Mouse (Mus musculus) Patski (cell line): Measurements from ENCODE around the gene Tex14. TPM values are rescaled to one million over a fixed set of nuclear protein-coding genes. Genes with fewer than 3 reads are reported as not detected.

Experiments
- ATAC-seq: fragments of 100-300 bp; one replicate; pipeline ENCODE4 v1.8.0; 2021
- CTCF ChIA-PET: fragments of 350-600 bp; sonication (Branson Sonifier 250); formaldehyde crosslinking; loops from one replicate; lab custom pipeline; 2022; ENCODE audit warnings: inconsistent platforms; lab: Charles Lee
- POLR2A ChIA-PET: fragments of 350-600 bp; sonication (Branson Sonifier 250); formaldehyde crosslinking; loops from one replicate; lab custom pipeline; 2022; ENCODE audit warnings: antibody characterized with exemption, inconsistent platforms; lab: Charles Lee
- DNase-seq: peaks from one replicate; pipeline ENCODE4 v3.0.0-alpha.2; 2011; ENCODE audit warnings: low read depth, low spot score
- H3K27me3 ChIP-seq: fragments of 371-371 bp; one replicate; pipeline ENCODE4 v1.5.1; 2021
- CTCF ChIP-seq: fragments of 100-300 bp; IDR thresholded peaks from one replicate; pipeline ENCODE4 v1.5.1; 2021
- in situ Hi-C: fragments of 300-500 bp; cut with MboI; formaldehyde crosslinking; loops from 3 replicates; pipeline ENCODE4 v1.11.1; 2018; ENCODE audit warnings: low pct_unique_long_range_greater_than_20kb, mixed read lengths
- polyA plus RNA-seq: library from polyadenylated mRNA; unstranded; gene quantifications from one replicate; pipeline ENCODE4 v1.2.3, GENCODE M21; 2021

Tex14 gene
- polyA plus RNA-seq, 1 experiment from 2014 or later: 0.24 TPM

DNA sequence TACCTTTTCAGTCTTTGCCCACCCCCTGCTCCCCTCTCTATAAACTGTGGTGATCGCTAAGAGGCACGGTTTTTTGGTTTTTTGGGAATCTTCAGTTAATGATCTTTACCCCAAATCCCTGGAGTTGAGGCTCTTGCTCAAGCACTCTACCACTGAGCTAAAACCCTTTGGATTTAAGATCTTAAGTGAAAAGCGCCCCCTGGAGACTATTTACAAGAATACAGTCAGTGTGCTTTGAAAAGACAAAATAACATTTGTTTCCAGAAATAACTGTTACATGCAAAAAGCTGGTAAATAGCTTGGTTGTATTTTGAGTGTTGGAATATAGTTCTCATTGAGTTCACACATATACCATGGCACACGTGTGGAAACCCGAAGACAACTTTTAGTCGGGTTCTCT lies 126.8 kb downstream of the Tex14 start:
- peak; percentile 54 for TF ChIP-seq CTCF

DNA sequence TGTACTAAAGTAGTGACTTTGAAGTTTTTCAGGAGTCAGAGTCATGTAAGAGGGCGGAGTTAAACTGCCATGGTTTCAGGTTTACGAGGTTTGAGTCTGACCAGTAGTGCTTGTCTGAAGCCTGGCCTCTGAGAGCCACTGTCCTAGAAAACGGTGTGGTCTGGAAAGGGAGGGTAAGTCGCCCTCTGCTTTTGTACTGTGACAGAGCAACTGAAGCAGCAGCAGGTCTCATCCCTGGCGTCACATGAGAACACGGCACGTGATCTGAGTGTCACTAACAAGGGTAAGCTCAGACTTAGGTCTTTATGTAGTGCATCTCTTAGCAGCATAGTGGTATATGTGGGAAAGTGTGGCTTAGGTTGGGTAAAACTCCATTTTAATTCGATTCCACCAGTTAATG lies 137.4 kb downstream of the Tex14 start:
- DNase-seq (no peak), ATAC-seq (no peak)
- POLR2A ChIA-PET: no interaction called here
- TF ChIP-seq CTCF: no peak
- in situ Hi-C loops: no loop called here
- no peaks in the 10 kb centered on the region for H3K27me3 ChIP-seq
- CTCF ChIA-PET: no interaction called here

More for the DNA sequence above, 126.8 kb downstream of the Tex14 start:
- no peaks in the 10 kb centered on the region for H3K27me3 ChIP-seq
- in situ Hi-C loops: no loop called here
- ATAC-seq: no peak
- DNase-seq: no peak
- ChIA-PET POLR2A (interaction anchor here (0.8 kb wide), 1 partner anchor 48 kb away, joined by 3 read pairs; no protein-coding TSS in a partner anchor), CTCF (interaction anchor here (1.4 to 2.2 kb wide), 4 partner anchors 12 to 25 kb away, joined by 3 to 6 read pairs (median 4); no protein-coding TSS in a partner anchor)

- POLR2A ChIA-PET: no interaction called here
- no peak for DNase-seq
- in situ Hi-C loops: no loop called here
- TF ChIP-seq CTCF: no peak
- H3K27me3 ChIP-seq: no peaks in the 10 kb centered on the region
- CTCF ChIA-PET: no interaction called here
- ATAC-seq: no peak
These were observed 138.0 kb downstream of the Tex14 start for GRCm38 (mm10) chr11:87542906-87543305.

- H3K27me3 ChIP-seq: no peaks in the 10 kb centered on the region
- ChIA-PET POLR2A (no interaction called here), CTCF (no interaction called here)
- ATAC-seq (no peak), DNase-seq (no peak)
- in situ Hi-C loops: no loop called here
- no peak for TF ChIP-seq CTCF
These were observed 148.5 kb downstream of the Tex14 start for GRCm38 (mm10) chr11:87553342-87553741.

DNA sequence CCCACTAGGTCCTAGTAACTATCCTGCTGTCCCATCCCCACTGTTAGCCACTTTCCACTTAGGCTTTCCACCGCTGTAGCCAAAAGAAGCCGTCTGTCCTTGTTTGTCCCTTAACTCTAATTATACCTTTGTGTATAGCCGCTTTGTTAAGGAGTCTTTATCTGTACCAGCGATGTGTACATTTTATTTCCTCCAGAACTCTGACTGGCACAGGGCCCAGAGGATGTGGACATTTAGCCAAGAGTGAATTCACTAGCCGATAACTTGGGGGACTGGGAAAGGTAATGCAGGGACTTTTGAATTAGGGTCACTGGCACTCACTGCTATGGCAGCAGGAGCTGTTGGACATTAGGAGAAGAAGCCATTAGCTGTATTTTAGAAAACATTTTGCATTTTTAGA lies 149.5 kb downstream of the Tex14 start:
- ChIA-PET POLR2A (no interaction called here), CTCF (interaction anchor here (0.9 to 1.4 kb wide), 4 partner anchors 9 to 23 kb away, joined by 3 to 4 read pairs (median 3); no protein-coding TSS in a partner anchor)
- no peaks in the 10 kb centered on the region for H3K27me3 ChIP-seq
- ATAC-seq (no peak), DNase-seq (no peak)
- no peak for TF ChIP-seq CTCF
- in situ Hi-C loops: no loop called here

- no peaks in the 10 kb centered on the region for H3K27me3 ChIP-seq
- in situ Hi-C loops: no loop called here
- no peak for TF ChIP-seq CTCF
- DNase-seq (no peak), ATAC-seq (peak; percentile 90)
- ChIA-PET POLR2A (interaction anchor here (0.7 to 0.9 kb wide), 2 partner anchors 22 to 38 kb away, joined by 3 to 5 read pairs; no protein-coding TSS in a partner anchor), CTCF (interaction anchor here (0.9 to 1.4 kb wide), 2 partner anchors 17 to 18 kb away, joined by 3 to 4 read pairs; no protein-coding TSS in a partner anchor)
These were observed 150.3 kb downstream of the Tex14 start for GRCm38 (mm10) chr11:87555106-87555703.

DNA sequence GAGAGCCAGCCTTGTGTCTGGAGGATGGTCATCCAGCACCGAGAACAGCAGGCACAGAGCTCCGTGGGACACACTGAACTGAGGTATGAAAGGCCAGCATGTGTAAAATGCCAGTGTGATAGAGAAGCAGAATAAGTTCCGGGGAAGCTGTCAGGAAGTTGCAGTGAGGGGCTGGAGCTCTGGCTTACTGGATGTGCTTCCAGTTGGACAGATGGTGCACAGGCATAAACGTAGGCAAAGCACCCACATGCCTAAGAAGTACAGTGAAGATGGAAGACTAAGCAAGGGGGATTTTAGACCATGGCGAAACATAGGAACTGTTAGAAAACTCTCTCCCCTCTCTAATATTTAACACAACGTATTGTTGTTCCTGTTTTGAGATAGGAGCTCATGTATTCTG lies 156.3 kb downstream of the Tex14 start:
- in situ Hi-C loops: no loop called here
- no peak for TF ChIP-seq CTCF
- ChIA-PET CTCF (interaction anchor here (0.6 to 2.0 kb wide), 5 partner anchors 10 to 30 kb away, joined by 3 to 9 read pairs (median 6); no protein-coding TSS in a partner anchor), POLR2A (interaction anchor here (1.0 kb wide), 1 partner anchor 9 kb away, joined by 4 read pairs; no protein-coding TSS in a partner anchor)
- H3K27me3 ChIP-seq: no peaks in the 10 kb centered on the region
- DNase-seq (no peak), ATAC-seq (no peak)

DNA sequence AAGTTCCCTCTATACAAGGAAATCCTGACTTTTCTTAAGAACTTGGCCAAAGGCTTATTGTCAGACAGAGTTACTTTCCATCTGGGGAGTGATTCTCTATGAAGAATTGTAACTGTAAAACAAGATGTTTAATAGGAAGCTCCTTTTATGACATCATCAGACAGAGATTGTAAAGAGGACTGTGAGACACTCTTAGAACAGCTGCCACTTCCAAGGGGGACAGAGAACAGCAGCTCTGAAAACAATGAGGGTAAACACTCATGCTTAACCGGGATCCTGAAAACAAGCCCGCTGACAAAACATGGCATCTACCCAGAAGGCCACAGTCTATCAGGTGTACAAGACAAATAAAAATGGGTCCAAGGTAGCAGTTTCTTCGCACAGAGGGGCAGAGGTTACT lies 161.6 kb downstream of the Tex14 start, which contains the start of gene Gm11492:
Gm11492 (plus strand) TSS at position 153 of the 400 bp plus-strand sequence.
- CTCF ChIA-PET: interaction anchor here (1.4 to 1.9 kb wide), 4 partner anchors 9 to 18 kb away, joined by 3 to 6 read pairs (median 4); no protein-coding TSS in a partner anchor
- H3K27me3 ChIP-seq: no peaks in the 10 kb centered on the region
- ATAC-seq (no peak), DNase-seq (no peak)
- in situ Hi-C loops: no loop called here
- POLR2A ChIA-PET: no interaction called here
- no peak for TF ChIP-seq CTCF

GRCm38 (mm10) chr11:87568255-87568953 lies 163.5 kb downstream of the Tex14 start, which contains the start of gene Sept4:
Gene Sept4, plus strand, starts transcription at chr11:87568903.
- CTCF ChIA-PET: no interaction called here
- POLR2A ChIA-PET: no interaction called here
- TF ChIP-seq CTCF: no peak
- DNase-seq (no peak), ATAC-seq (no peak)
- in situ Hi-C loops: no loop called here
- no peaks in the 10 kb centered on the region for H3K27me3 ChIP-seq

DNA sequence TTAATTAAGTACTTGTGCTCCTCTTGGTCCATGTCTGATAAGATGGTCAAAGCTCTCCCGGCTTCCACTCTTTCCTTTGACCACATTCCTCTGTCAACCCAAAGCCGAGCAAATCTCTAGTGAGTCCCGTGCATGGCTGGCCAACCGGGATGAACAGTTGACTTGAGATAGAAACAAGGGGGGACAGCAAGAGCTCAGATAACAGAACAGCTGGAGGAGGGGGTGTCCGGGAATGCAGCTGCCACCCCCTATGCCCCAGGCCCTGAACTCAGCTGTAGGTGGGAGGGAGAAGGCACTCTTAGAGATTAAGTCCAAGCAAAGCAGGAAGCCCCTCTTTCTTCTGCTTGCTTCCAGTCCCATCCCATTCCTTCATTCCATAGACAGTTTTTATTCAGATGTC lies 165.9 kb downstream of the Tex14 start:
- in situ Hi-C loops: no loop called here
- ChIA-PET CTCF (interaction anchor here (1.0 to 2.5 kb wide), 3 partner anchors 9 to 19 kb away, joined by 4 to 10 read pairs (median 7); no protein-coding TSS in a partner anchor), POLR2A (interaction anchor here (1.4 kb wide), 2 partner anchors 8 to 9 kb away, joined by 4 to 6 read pairs; no protein-coding TSS in a partner anchor)
- no peaks in the 10 kb centered on the region for H3K27me3 ChIP-seq
- TF ChIP-seq CTCF: no peak
- ATAC-seq (peak; percentile 7), DNase-seq (no peak)
